ENCODE assay signal across 8 mouse cellular contexts in the genomic region with DNA sequence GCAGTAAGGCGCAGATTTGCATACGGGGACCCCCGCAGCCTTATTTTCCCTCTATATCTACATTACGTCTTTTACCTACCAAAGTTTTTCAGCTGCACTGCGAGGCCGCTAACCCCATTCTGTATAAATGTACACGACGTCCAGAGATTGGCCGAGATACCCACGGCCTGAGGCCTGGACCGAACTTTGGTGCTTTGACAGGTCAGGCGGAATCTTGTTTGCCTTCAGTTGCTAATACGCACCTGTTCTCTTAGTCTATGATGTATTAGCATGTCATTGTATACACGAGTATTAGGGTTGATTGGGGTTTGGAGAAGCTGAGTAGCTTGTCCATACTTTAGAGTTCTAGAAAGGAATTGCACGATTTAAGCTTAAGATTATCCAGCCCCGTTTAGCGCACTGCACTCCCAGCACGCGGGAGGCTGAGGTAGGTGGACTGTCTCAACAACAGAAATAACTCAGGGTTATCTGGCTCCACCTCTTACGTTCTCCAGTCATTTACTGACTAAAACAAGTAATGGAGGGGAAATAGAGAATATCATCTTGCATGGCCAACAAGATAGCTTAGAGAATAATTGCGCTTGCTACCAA. TPM values are rescaled to one million over a fixed set of nuclear protein-coding genes. Genes with fewer than 3 reads are reported as not detected.
DNase-seq lines count a peak whose midpoint lies in the region; ATAC-seq and TF ChIP-seq lines count a peak whose summit lies in the region.

No protein-coding gene starts in this region.

- 7% methylated on average over 21 of the region's 21 CpGs for WGBS in intestine, embryonic 16.5 days
- WGBS in neural tube, embryonic 11.5 days: 7% methylated on average over 21 of the region's 21 CpGs

- ATAC-seq in intestine, embryonic 16.5 days: peak; percentile 17; the same call in 1 of the 2 replicates
- ATAC-seq in neural tube, embryonic 11.5 days (ENCODE audit: insufficient read depth, low FRiP score, low TSS enrichment): no peak

- TF ChIP-seq POLR2A in testis, adult 2 months (IDR thresholded peaks at IDR 0.05; ENCODE audit: control insufficient read depth, low read depth, low read length): no peak

- no peaks in the 10 kb centered on the region for H3K27me3 ChIP-seq in testis, adult 2 months (ENCODE audit: control insufficient read depth, insufficient read depth, low read length)
- H3K27me3 ChIP-seq in intestine, embryonic 16.5 days (replicated peaks; ENCODE audit: control insufficient read depth, insufficient read depth, low read length): no peaks in the 10 kb centered on the region
- no peaks in the 10 kb centered on the region for H3K27me3 ChIP-seq in neural tube, embryonic 11.5 days (ENCODE audit: control insufficient read depth, insufficient read depth, low read length)

- peak overlapping the region; percentile 81 for H3K9ac ChIP-seq in intestine, embryonic 16.5 days (ENCODE audit: low read depth, low read length)
- peak overlapping the region; percentile 73 for H3K9ac ChIP-seq in neural tube, embryonic 11.5 days (ENCODE audit: low read length)

- H3K36me3 ChIP-seq in testis, adult 2 months (ENCODE audit: control insufficient read depth, insufficient read depth, low read length): no peaks in the 10 kb centered on the region
- H3K36me3 ChIP-seq in intestine, embryonic 16.5 days (ENCODE audit: control insufficient read depth, insufficient read depth, low read length): no peaks in the 10 kb centered on the region
- H3K36me3 ChIP-seq in neural tube, embryonic 11.5 days (ENCODE audit: control insufficient read depth, insufficient read depth, low read length): no peaks in the 10 kb centered on the region

- H3K4me1 ChIP-seq in testis, adult 2 months (ENCODE audit: control insufficient read depth, insufficient read depth, low read length): peaks cover 2% of the 10 kb centered on the region; the same call in 1 of the 2 replicates
- H3K4me1 ChIP-seq in intestine, embryonic 16.5 days (ENCODE audit: control insufficient read depth, insufficient read depth, low read length): peaks cover 5% of the 10 kb centered on the region; the same call in 1 of the 2 replicates
- no peaks in the 10 kb centered on the region for H3K4me1 ChIP-seq in neural tube, embryonic 11.5 days (ENCODE audit: control insufficient read depth, insufficient read depth, low read length)

- peak overlapping the region; percentile 92 for H3K27ac ChIP-seq in testis, adult 2 months (ENCODE audit: control insufficient read depth, insufficient read depth, low read depth, low read length)
- H3K27ac ChIP-seq in intestine, embryonic 16.5 days (ENCODE audit: low read length): peak overlapping the region; percentile 97
- peak overlapping the region; percentile 81; the same call in 1 of the 2 replicates for H3K27ac ChIP-seq in neural tube, embryonic 11.5 days (ENCODE audit: low read depth, low read length)

- H3K4me2 ChIP-seq in intestine, embryonic 16.5 days (ENCODE audit: low read depth, low read length): peak overlapping the region; percentile 87
- H3K4me2 ChIP-seq in neural tube, embryonic 11.5 days (ENCODE audit: low read depth): peak overlapping the region; percentile 81

- peak overlapping the region; percentile 96 for H3K4me3 ChIP-seq in testis, adult 2 months (ENCODE audit: control insufficient read depth, low read depth, low read length)
- H3K4me3 ChIP-seq in intestine, embryonic 16.5 days (ENCODE audit: low read length): peak overlapping the region; percentile 81
- peak overlapping the region; percentile 73 for H3K4me3 ChIP-seq in neural tube, embryonic 11.5 days (ENCODE audit: low read depth, low read length)

- TF ChIP-seq CTCF in testis, adult 2 months (IDR thresholded peaks at IDR 0.05; ENCODE audit: control insufficient read depth, insufficient read depth, insufficient replicate concordance, low read depth, low read length): no peak

- H3K9me3 ChIP-seq in intestine, embryonic 16.5 days (ENCODE audit: control insufficient read depth, low read length): no peaks in the 10 kb centered on the region
- no peaks in the 10 kb centered on the region for H3K9me3 ChIP-seq in neural tube, embryonic 11.5 days (ENCODE audit: control insufficient read depth, low read length)

- peak; percentile 52 for DNase-seq in embryo, embryonic 10 days (ENCODE audit: low spot score)
- no peak for DNase-seq in embryo, embryonic 10.5 days (ENCODE audit: low spot score)
- no peak for DNase-seq in testis, postnatal 14 days (ENCODE audit: low spot score)
- peak; percentile 15 for DNase-seq in neural tube, embryonic 11.5 days (ENCODE audit: low spot score)
- no peak for DNase-seq in cerebellum, adult 18-20 months
- DNase-seq in retina, postnatal 1 day: no peak

RNA-seq across cellular contexts. Expression of gene Rel, which starts 0.8 kb away (rescaled TPM):
- polyA plus RNA-seq in testis, adult 2 months (2012; rRNA removed): 0.84 and 1.6 TPM in 2 replicates
- polyA plus RNA-seq in intestine, embryonic 16.5 days (2015; fragmentation: Nextera tagmentation; extraction: Ambion mirVana): 0.60 and 0.64 TPM in 2 replicates
- 0.93 and 0.95 TPM in 2 replicates for polyA plus RNA-seq in neural tube, embryonic 11.5 days (2014; fragmentation: Nextera tagmentation; extraction: Ambion mirVana)

Comparison
In these comparisons a context has a peak if more than half of its experiments do, and no peak if none do; other contexts are left out.
1. DNase-seq: peak in embryo, embryonic 10 days (single experiment) and neural tube, embryonic 11.5 days (single experiment); none in embryo, embryonic 10.5 days (single experiment), testis, postnatal 14 days (single experiment), cerebellum, adult 18-20 months (0 of 2) and retina, postnatal 1 day (single experiment).
2. Peak in every context shown above with its lines, with median percentiles within 50 percentile points of each other: H3K27ac ChIP-seq and H3K4me3 ChIP-seq.